Mouse (Mus musculus) CH12F3 (cell line): ENCODE measurements around the gene Ucp1.

Source experiments
- in situ Hi-C: fragments of 300-500 bp; cut with MboI; formaldehyde crosslinking; loops from 2 replicates; pipeline ENCODE4 v1.14.3; 2020; ENCODE audit warnings: low sequenced_read_pairs

Gene Ucp1

DNA sequence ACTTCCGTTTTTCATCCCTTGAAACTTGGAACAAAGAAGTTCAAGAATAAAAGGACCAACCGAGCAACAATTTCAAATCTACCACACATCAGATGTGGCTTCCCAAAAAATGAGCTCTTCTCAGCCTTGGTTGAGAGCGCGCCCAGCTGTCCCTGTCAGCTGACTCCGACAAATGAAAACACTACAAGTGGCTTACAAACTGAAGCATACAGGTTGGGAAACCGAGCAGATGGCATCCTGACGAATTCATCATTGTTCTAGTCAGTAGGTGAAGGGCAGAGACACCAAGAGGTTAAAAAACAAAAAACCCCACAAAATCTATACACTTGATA lies 41.4 kb downstream of the Ucp1 start:
- in situ Hi-C loops, result no loop called here

DNA sequence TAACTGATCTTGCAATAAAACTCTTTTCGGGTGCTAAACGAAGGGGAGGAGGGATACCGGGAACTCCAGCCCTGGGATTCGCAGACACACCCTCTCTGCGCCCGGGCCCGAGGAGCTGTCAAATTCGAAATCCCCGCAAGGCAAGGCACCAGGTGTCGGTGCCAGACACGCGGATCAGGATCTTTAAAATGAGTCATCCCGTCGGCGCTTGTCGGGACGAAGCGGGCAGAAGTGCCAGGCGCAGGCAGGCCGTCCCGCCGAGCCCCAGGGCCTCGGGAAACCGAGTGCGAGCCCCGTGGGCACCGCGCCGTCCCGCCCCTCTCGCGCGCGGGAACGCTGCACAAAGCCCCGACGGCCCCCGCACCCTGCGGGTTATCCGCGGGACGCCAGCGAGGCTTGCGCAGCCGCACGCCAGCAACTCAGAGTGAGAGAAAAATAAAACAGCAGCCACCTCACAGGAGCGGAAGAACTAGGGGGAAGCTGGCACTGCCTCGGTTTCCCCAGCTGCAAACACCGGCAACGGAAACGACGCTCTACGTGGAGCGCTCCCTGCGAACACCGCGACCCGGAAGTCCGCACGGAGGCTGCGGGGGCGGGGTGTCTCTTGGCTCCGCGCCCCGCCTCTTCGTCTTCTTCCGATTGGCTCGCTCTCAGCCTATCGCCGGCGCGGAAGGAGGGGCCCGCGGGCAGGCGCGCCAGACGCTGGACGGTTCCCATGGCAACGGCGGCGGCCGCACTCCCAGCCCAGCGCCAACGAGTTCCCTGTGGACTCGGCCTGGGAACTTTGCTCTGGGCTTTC lies 41.9 kb downstream of the Ucp1 start, which contains the start of gene Elmod2:
Gene Elmod2, minus strand, starts transcription at position 588 of the 799 bp plus-strand sequence.
- in situ Hi-C loops, result no loop called here

GRCm38 (mm10) chr8:83332864-83333263 lies 42.7 kb downstream of the Ucp1 start:
- in situ Hi-C loops, result no loop called here

- in situ Hi-C loops, result no loop called here
Observed at GRCm38 (mm10) chr8:83342076-83342475, 51.9 kb downstream of the Ucp1 start.

- in situ Hi-C loops, result no loop called here
Observed at GRCm38 (mm10) chr8:83342693-83343092, 52.5 kb downstream of the Ucp1 start.
